Mouse (Mus musculus) hindbrain, embryonic 14.5 days (tissue): ENCODE data around the gene Chd3. TPM values are rescaled to one million over a fixed set of nuclear protein-coding genes. Genes with fewer than 3 reads are reported as not detected.

Experiments
- ATAC-seq: fragments of 200-750 bp; cut with Nextera tagmentation; 2 replicates; pipeline ENCODE4 v1.8.0; 2017; ENCODE audit warnings: moderate number of reproducible peaks, mild to moderate bottlenecking, moderate TSS enrichment, moderate library complexity; ENCODE audit not compliant: low FRiP score
- DNase-seq: peaks from one replicate; pipeline ENCODE4 v3.0.0-alpha.2; 2015; ENCODE audit warnings: low spot score
- H3K27ac ChIP-seq: fragments of 300-500 bp; sonication (generic); 2 replicates; pipeline ENCODE4 v1.5.1; 2014; ENCODE audit warnings: mild to moderate bottlenecking, moderate library complexity
- H3K27me3 ChIP-seq: fragments of 300-500 bp; sonication (generic); 2 replicates; pipeline ENCODE4 v1.6.1; 2014; ENCODE audit warnings: mild to moderate bottlenecking, low read length, mixed read lengths; ENCODE audit not compliant: control insufficient read depth, insufficient read depth
- H3K36me3 ChIP-seq: fragments of 300-500 bp; sonication (generic); replicated peaks from 2 replicates; pipeline ENCODE4 v1.6.1; 2014; ENCODE audit not compliant: control insufficient read depth, insufficient read depth
- H3K4me1 ChIP-seq: fragments of 300-500 bp; sonication (generic); replicated peaks from 2 replicates; pipeline ENCODE4 v1.6.1; 2014; ENCODE audit warnings: antibody characterized with exemption, low read length, mixed read lengths; ENCODE audit not compliant: control insufficient read depth, insufficient read depth
- H3K4me2 ChIP-seq: fragments of 300-500 bp; sonication (generic); replicated peaks from 2 replicates; pipeline ENCODE4 v1.6.1; 2014; ENCODE audit warnings: mild to moderate bottlenecking, moderate library complexity
- H3K4me3 ChIP-seq: fragments of 300-500 bp; sonication (generic); replicated peaks from 2 replicates; pipeline ENCODE4 v1.5.1; 2014; ENCODE audit warnings: mild to moderate bottlenecking, low read length
- H3K9ac ChIP-seq: fragments of 300-500 bp; sonication (generic); 2 replicates; pipeline ENCODE4 v1.6.1; 2014
- H3K9me3 ChIP-seq: fragments of 300-500 bp; sonication (generic); 2 replicates; pipeline ENCODE4 v1.6.1; 2016; ENCODE audit warnings: low read length; ENCODE audit not compliant: control insufficient read depth
- WGBS: fragments of 180-500 bp; shearing (Covaris S2); extraction: QIAGEN DNeasy Blood & Tissue Kit; methylation state at CpG from one replicate; pipeline ENCODE4 v1.1.7; 2014; 5-methylcytosine and 5-hydroxymethylcytosine counted together
- polyA plus RNA-seq: library from polyadenylated mRNA; unstranded; fragments of >200 nt; fragmentation: Nextera tagmentation; extraction: Ambion mirVana; gene quantifications from 2 replicates; pipeline ENCODE4 v1.2.1, GENCODE M21; 2014

The Chd3 gene
- polyA plus RNA-seq, 1 experiment from 2014 or later = 76.6 TPM

DNA sequence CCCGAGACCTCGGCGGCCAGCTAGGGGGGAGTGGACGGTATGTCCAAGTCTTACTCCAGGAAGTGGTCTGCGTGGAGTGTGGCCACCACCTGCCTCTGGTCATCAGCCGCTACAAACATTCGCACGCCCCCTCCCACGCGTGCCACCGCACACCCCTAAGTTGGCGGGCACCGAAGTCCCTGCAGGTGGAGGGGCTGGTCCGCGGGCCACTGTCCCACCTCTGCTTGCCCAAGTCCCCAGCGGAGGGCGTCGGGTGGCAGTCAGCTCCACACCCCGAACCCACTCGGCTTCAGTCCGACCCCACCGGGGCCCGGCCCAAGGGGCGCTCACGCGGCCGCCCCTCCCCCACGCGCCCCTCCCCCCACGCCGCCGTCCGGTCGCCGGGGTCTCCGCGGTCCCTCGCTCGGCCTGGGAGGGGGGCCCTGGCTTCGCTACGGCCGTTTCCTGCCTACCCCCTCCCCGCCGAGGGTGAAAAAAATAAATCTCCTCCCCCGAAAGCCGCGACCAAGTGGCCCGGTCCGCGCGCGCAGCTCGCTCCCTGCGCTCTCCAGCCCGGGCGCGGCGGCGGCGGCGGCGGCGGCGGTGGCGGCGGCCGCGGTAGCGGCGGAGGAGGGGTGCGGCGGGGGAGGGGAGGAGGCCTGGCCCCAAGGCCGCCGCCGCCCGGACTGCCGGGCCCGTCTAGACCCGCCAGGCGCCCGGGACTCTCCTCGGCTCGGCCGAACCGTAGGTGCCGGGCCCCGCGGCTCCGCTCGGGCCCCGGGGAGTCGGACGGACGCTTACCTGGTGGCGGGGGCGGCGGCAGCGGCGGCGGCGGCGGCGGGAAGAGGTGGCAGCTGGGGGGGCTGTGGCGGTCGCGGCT is 621 bp downstream of the Chd3 start:
- Histone ChIP-seq H3K36me3 (peaks cover 9% of the 10 kb centered on the region), H3K27me3 (no peaks in the 10 kb centered on the region), H3K4me1 (peaks cover 52% of the 10 kb centered on the region), H3K4me3 (peak overlapping the region; percentile 100), H3K27ac (peak overlapping the region; percentile 100), H3K4me2 (peak overlapping the region; percentile 97), H3K9me3 (no peaks in the 10 kb centered on the region), H3K9ac (peak overlapping the region; percentile 100)
- 0 out of 2 replicates have a peak, but pooled peaks have one; percentile 22 for ATAC-seq
- WGBS = under 1% methylated on average over 53 of the region's 106 CpGs
- no peak for DNase-seq

DNA sequence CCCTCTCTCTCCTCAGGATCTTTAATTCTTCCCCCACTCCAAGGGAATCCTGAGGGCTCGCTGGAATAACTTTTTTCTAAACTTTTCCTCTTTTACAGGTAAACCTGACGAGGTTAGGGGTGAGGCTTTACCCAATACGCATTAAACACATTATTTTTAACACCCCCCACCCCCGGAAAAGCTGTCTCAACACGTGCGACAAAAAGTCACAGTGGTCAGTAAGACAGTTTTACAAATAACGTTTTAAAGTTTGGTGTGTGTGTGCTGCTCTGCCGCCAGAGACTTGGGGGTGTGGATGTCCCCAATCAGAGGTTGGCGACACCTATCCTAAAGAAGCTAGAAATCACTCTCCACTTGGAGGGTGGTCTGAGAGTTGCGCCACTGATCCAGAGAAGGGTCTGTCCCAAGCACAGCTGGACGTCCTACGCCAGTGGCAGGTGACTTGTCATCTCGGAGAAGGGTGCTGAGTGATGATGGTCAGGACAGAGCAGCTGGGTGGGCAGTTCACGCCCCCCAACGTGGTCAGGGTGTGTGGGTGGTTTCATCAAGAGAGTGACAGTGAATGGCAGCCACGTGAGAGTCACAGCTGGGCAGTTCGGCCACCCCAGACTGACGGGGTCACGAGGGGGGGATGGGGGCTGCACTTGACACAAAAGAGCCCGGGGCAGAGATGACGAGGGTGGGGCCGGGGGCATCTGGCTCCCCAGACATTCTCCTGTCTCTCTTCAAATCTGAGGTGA is 1.4 kb downstream of the Chd3 start:
- H3K27ac ChIP-seq = peak overlapping the region; percentile 100
- ATAC-seq (0 out of 2 replicates have a peak, but pooled peaks have one; percentile 1), DNase-seq (no peak)
- H3K4me3 ChIP-seq = peak overlapping the region; percentile 100
- under 1% methylated on average over 22 of the region's 22 CpGs for WGBS
- peak overlapping the region; percentile 97 for H3K4me2 ChIP-seq
- no peaks in the 10 kb centered on the region for H3K27me3 ChIP-seq
- peak overlapping the region; percentile 100 for H3K9ac ChIP-seq
- peaks cover 52% of the 10 kb centered on the region for H3K4me1 ChIP-seq
- H3K36me3 ChIP-seq = peaks cover 17% of the 10 kb centered on the region
- no peaks in the 10 kb centered on the region for H3K9me3 ChIP-seq

DNA sequence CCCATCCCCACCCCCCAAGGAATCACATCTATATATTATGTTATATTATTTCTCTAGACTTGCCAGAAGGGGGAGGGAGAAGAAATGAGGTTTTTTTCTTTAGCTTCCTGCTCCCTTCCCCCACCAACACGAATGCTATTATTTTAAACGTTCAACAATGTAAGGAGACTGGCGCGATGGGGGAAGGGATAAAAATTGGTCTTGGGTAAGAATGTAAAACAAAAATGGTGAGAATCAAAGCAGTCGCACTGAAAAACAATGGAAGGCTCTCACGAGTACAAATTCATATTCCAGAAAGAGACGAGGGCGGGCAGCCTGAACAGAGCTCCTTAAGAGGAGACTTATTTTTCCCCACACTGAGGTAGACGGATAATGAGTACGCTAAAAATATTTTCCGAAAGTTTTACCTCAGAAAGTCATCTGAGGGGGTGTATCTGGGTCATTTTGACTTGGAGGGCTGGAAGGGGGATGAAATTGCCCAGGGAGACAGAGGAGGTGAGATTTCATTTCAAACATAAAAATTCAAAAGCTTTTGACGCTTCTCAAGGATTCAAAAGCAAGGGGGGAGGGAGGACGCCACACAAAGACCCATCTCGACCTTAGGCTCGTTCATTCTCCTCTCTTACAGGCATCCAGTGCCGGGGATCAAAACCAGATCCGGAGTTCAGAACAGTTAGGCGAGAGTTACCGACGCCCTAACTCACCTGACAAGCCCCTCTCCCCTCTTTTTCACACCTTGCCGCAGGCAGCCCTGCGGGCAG is 2.2 kb downstream of the Chd3 start:
- Histone ChIP-seq H3K4me3 (peak overlapping the region; percentile 100), H3K27me3 (no peaks in the 10 kb centered on the region), H3K9me3 (no peaks in the 10 kb centered on the region), H3K4me2 (peak overlapping the region; percentile 97), H3K36me3 (peaks cover 25% of the 10 kb centered on the region), H3K27ac (peak overlapping the region; percentile 100), H3K9ac (peak overlapping the region; percentile 100), H3K4me1 (peaks cover 48% of the 10 kb centered on the region)
- ATAC-seq = no peak
- WGBS = 0% methylated on average over 22 of the region's 22 CpGs
- DNase-seq = no peak

DNA sequence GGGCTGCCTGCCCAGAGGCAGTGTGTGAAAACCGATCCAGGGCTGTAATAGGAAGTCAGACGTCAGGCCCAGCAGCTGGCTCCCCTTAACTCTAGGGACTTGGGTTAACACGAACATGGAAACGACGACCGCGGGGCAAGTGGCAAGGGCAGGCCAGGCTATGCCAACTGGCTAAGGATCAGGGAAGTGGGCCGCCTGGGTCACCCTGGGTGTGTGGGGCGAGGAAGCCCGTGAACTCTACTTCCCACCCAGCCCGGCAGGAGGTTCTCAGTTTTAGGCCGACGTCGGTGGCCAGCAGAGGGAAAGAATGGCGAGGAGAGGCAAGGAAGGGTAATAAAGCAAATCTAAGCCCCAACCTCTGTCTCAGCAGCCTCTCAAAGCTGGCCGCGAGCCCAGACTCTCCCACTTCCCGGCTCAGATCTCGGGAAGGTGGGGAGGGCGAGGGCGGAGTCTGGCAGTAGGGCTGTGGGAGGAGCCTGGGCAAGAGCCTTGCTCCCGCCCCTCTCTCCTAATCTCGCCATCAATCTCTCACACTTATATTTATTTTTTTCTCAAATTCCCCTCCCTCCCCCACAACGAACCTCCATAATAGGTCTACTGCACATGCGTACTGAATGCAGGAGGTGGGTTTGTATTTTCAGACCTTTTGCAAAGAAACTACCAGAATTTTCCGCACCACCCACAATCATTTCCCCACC is 2.9 kb downstream of the Chd3 start:
- H3K4me3 ChIP-seq = peak overlapping the region; percentile 100
- under 1% methylated on average over 26 of the region's 26 CpGs for WGBS
- peaks cover 32% of the 10 kb centered on the region for H3K36me3 ChIP-seq
- H3K4me1 ChIP-seq = peaks cover 40% of the 10 kb centered on the region
- no peaks in the 10 kb centered on the region for H3K27me3 ChIP-seq
- peak overlapping the region; percentile 100 for H3K27ac ChIP-seq
- no peaks in the 10 kb centered on the region for H3K9me3 ChIP-seq
- DNase-seq = peak; percentile 90
- peak overlapping the region; percentile 100 for H3K9ac ChIP-seq
- peak; percentile 87 for ATAC-seq
- peak overlapping the region; percentile 97 for H3K4me2 ChIP-seq

DNA sequence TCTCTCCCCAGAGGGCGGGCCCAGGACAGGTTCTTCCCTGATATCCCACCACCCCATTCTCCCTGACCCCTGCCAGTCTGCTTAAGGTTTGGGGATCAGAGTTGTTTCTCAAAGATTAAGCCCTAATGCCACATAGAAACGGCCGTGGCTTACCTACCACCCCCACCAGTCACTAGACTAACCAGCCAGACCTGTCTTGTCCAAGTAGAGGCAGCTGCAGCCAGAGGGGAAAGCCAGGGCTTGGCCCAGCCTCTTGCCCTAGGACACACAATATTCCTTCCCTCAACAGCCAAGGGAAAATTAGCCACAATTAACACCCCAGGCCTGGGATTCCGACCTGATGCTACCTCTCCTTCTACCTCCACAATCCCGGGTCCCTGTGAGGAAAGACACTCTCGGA is 3.5 kb downstream of the Chd3 start:
- peak overlapping the region; percentile 100 for H3K27ac ChIP-seq

DNA sequence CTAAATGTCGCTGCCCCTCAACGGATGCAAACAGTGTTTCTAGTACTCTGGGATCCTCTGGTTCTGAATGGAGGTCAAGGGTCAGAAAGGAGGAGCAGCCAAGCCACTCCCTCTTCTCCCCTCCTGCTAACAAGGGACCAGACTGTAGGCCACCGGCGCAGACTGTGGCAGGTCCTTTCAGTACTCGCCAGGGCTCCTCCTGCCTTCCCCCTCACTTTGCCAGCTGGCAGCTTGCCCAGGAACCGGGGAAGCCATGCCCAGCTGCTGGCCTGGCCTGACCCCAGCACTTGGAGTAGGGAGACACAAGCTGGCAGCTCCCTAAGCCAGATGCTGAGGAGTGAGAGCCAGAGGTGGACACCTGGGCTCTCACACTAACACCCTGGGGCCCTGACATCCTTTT is 4.3 kb downstream of the Chd3 start:
- 2% methylated on average over 6 of the region's 6 CpGs for WGBS
- peak overlapping the region; percentile 4; the same call in 1 of the 2 replicates for H3K4me3 ChIP-seq
- H3K27me3 ChIP-seq = no peaks in the 10 kb centered on the region
- peak; percentile 49 for ATAC-seq
- peak overlapping the region; percentile 97 for H3K4me2 ChIP-seq
- no peaks in the 10 kb centered on the region for H3K9me3 ChIP-seq
- H3K4me1 ChIP-seq = peaks cover 32% of the 10 kb centered on the region
- H3K9ac ChIP-seq = peak overlapping the region; percentile 64
- peak; percentile 74 for DNase-seq
- H3K36me3 ChIP-seq = peaks cover 46% of the 10 kb centered on the region
- H3K27ac ChIP-seq = peak overlapping the region; percentile 100

More for the DNA sequence above, 3.5 kb downstream of the Chd3 start:
- DNase-seq (no peak), ATAC-seq (no peak)
- H3K4me3 ChIP-seq = peak overlapping the region; percentile 100
- WGBS = 22% methylated on average over 6 of the region's 6 CpGs
- H3K36me3 ChIP-seq = peaks cover 38% of the 10 kb centered on the region
- peak overlapping the region; percentile 97 for H3K4me2 ChIP-seq
- H3K4me1 ChIP-seq = peaks cover 35% of the 10 kb centered on the region
- no peaks in the 10 kb centered on the region for H3K9me3 ChIP-seq
- H3K9ac ChIP-seq = peak overlapping the region; percentile 64
- no peaks in the 10 kb centered on the region for H3K27me3 ChIP-seq

DNA sequence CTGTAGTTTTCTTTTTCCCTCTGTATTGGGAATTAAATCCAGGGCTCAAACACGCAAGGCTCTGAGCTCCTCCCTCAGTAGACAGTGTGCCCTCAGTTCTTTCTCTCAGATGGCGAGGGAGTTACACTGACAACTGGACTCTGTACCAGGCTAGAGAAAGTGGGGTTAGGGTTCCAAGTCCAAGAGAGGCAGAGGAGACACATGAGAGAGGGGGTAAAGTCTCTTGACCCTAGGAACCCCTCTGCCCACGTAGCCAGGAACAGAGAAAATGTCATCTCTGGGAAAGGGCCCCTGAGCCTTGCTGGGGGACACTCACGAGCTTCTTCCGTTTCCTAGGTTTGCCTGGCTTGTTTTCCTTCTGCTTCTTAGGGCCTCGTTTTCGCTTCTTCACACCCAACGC is 4.8 kb downstream of the Chd3 start:
- H3K9ac ChIP-seq = peak overlapping the region; percentile 18; the same call in 1 of the 2 replicates
- WGBS = 52% methylated on average over 8 of the region's 8 CpGs
- no peaks in the 10 kb centered on the region for H3K9me3 ChIP-seq
- peaks cover 52% of the 10 kb centered on the region for H3K36me3 ChIP-seq
- H3K4me2 ChIP-seq = peak overlapping the region; percentile 97
- no peak overlapping the region for H3K4me3 ChIP-seq
- no peaks in the 10 kb centered on the region for H3K27me3 ChIP-seq
- ATAC-seq = no peak
- peak overlapping the region; percentile 100; the same call in 1 of the 2 replicates for H3K27ac ChIP-seq
- DNase-seq = no peak
- H3K4me1 ChIP-seq = peaks cover 32% of the 10 kb centered on the region

DNA sequence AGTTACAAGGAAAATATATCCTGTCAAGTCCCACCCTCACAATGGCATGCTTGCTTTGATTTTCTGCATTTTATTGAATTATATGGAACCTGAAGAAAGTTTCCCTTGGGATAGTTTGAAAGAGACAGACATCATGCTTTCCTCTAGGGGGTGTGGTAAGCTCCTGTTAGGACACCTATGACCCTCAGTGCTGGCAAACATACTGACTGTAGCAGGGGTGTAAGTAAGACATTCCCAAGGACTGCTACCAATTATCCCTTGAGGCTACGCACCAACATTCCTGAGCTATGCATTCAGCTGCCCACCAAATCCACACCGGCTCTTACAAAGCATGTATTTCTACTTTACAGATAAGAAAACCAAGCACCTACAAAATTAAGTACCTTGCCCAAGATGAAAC is 6.7 kb downstream of the Chd3 start:
- Histone ChIP-seq H3K4me3 (no peak overlapping the region), H3K27me3 (no peaks in the 10 kb centered on the region), H3K4me2 (no peak overlapping the region), H3K36me3 (peaks cover 71% of the 10 kb centered on the region), H3K9ac (no peak overlapping the region), H3K9me3 (no peaks in the 10 kb centered on the region), H3K4me1 (peaks cover 26% of the 10 kb centered on the region), H3K27ac (no peak overlapping the region)
- DNase-seq = no peak
- 86% methylated on average over 2 of the region's 2 CpGs for WGBS
- no peak for ATAC-seq
